Mouse (Mus musculus) MEL (cell line): ENCODE results near the gene Card11. TPM values are rescaled to one million over a fixed set of nuclear protein-coding genes. Genes with fewer than 3 reads are reported as not detected.

Experiments
- DNase-seq: peaks from one replicate; pipeline ENCODE4 v3.0.0; 2011; ENCODE audit warnings: low read depth, low spot score
- H3K27ac ChIP-seq: 2 replicates; pipeline ENCODE4 v1.5.1; 2012; ENCODE audit warnings: low read depth, mild to moderate bottlenecking, control low read depth, low read length, moderate library complexity; ENCODE audit not compliant: control insufficient read depth
- H3K27me3 ChIP-seq, 2 experiments: fragments of 150-350 bp in 1 of 2; sonication (generic) in 1 of 2; 2 replicates each; pipeline ENCODE4 v1.6.1; 2012; ENCODE audit warnings: low read length in 2 of 2, mild to moderate bottlenecking in 2 of 2, improper control_type of control experiment in 1 of 2, moderate library complexity in 1 of 2; ENCODE audit not compliant: insufficient read depth in 2 of 2, control insufficient read depth in 1 of 2
- H3K36me3 ChIP-seq, 2 experiments: 2 replicates each; pipeline ENCODE4 v1.6.1; 2012 to 2014; ENCODE audit warnings: low read length in 2 of 2, improper control_type of control experiment in 1 of 2, inconsistent platforms in 1 of 2, mild to moderate bottlenecking in 1 of 2; ENCODE audit not compliant: insufficient read depth in 2 of 2, control insufficient read depth in 1 of 2
- H3K4me1 ChIP-seq, 2 experiments: fragments of 150-350 bp in 1 of 2; sonication (generic) in 1 of 2; 2 replicates each; pipeline ENCODE4 v1.6.1; 2012; ENCODE audit warnings: low read length in 2 of 2, improper control_type of control experiment in 1 of 2, mild to moderate bottlenecking in 1 of 2; ENCODE audit not compliant: insufficient read depth in 2 of 2, control insufficient read depth in 1 of 2
- H3K4me3 ChIP-seq, 2 experiments: fragments of 150-350 bp in 1 of 2; sonication (generic) in 1 of 2; 2 replicates each; pipeline ENCODE4 v1.5.1; 2012; ENCODE audit warnings: low read depth in 2 of 2, low read length in 2 of 2, mild to moderate bottlenecking in 2 of 2, moderate library complexity in 2 of 2, control low read depth in 1 of 2, improper control_type of control experiment in 1 of 2; ENCODE audit not compliant: control insufficient read depth in 1 of 2, insufficient read depth in 1 of 2
- H3K79me2 ChIP-seq: 2 replicates; pipeline ENCODE4 v1.6.1; 2012; ENCODE audit warnings: mild to moderate bottlenecking, low read length, moderate library complexity; ENCODE audit not compliant: control insufficient read depth, poor library complexity, insufficient read depth
- H3K9ac ChIP-seq: 2 replicates; pipeline ENCODE4 v1.6.1; 2012; ENCODE audit warnings: low read depth, mild to moderate bottlenecking, control low read depth, low read length, moderate library complexity; ENCODE audit not compliant: control insufficient read depth, poor library complexity, severe bottlenecking
- H3K9me3 ChIP-seq: fragments of 150-350 bp; sonication (generic); replicated peaks from 2 replicates; pipeline ENCODE4 v1.6.1; 2012; ENCODE audit warnings: mild to moderate bottlenecking, low read length, improper control_type of control experiment, moderate library complexity; ENCODE audit not compliant: insufficient read depth
- CHD1 ChIP-seq: IDR thresholded peaks from 2 replicates; pipeline ENCODE4 v1.6.1; 2012; ENCODE audit warnings: low read depth, mild to moderate bottlenecking, inconsistent platforms, low read length, improper control_type of control experiment
- CHD2 ChIP-seq: IDR thresholded peaks from 2 replicates; pipeline ENCODE4 v1.6.1; 2011; ENCODE audit warnings: low read length, improper control_type of control experiment
- ELF1 ChIP-seq: IDR thresholded peaks from 2 replicates; pipeline ENCODE4 v1.6.1; 2014; ENCODE audit warnings: low read depth, mild to moderate bottlenecking, inconsistent platforms, low read length, improper control_type of control experiment, moderate library complexity
- EP300 ChIP-seq, 2 experiments: IDR thresholded peaks; 2 replicates each; pipeline ENCODE4 v1.6.1; 2011; ENCODE audit warnings: improper control_type of control experiment in 2 of 2, low read length in 2 of 2, low read depth in 1 of 2, mild to moderate bottlenecking in 1 of 2
- ETS1 ChIP-seq: IDR thresholded peaks from 2 replicates; pipeline ENCODE4 v1.6.1; 2012; ENCODE audit warnings: low read depth, mild to moderate bottlenecking, inconsistent platforms, low read length, improper control_type of control experiment, moderate library complexity
- MAFK ChIP-seq: IDR thresholded peaks from 2 replicates; pipeline ENCODE4 v1.6.1; 2011; ENCODE audit warnings: low read depth, mild to moderate bottlenecking, low read length, improper control_type of control experiment, borderline replicate concordance
- MAZ ChIP-seq: IDR thresholded peaks from 2 replicates; pipeline ENCODE4 v1.6.1; 2012; ENCODE audit warnings: low read depth, mild to moderate bottlenecking, inconsistent platforms, low read length, improper control_type of control experiment
- MEF2A ChIP-seq: IDR thresholded peaks from 2 replicates; pipeline ENCODE4 v1.6.1; 2014; ENCODE audit warnings: low read depth, mild to moderate bottlenecking, inconsistent platforms, low read length, improper control_type of control experiment; ENCODE audit not compliant: poor library complexity, insufficient replicate concordance, severe bottlenecking; ENCODE audit errors: extremely low read depth
- MXI1 ChIP-seq: IDR thresholded peaks from 2 replicates; pipeline ENCODE4 v1.6.1; 2011; ENCODE audit warnings: mild to moderate bottlenecking, low read depth, low read length, improper control_type of control experiment
- MYB ChIP-seq: IDR thresholded peaks from 2 replicates; pipeline ENCODE4 v1.6.1; 2011; ENCODE audit warnings: mild to moderate bottlenecking, low read depth, low read length, improper control_type of control experiment
- MYC ChIP-seq: IDR thresholded peaks from 2 replicates; pipeline ENCODE4 v1.6.1; 2011; ENCODE audit warnings: low read depth, mild to moderate bottlenecking, low read length, improper control_type of control experiment, moderate library complexity
- NELFE ChIP-seq: IDR thresholded peaks from 2 replicates; pipeline ENCODE4 v1.6.1; 2011; ENCODE audit warnings: low read depth, low read length, improper control_type of control experiment
- NRF1 ChIP-seq: IDR thresholded peaks from 2 replicates; pipeline ENCODE4 v1.6.1; 2014; ENCODE audit warnings: low read depth, mild to moderate bottlenecking, inconsistent platforms, low read length, improper control_type of control experiment, moderate library complexity; ENCODE audit not compliant: poor library complexity, insufficient read depth, severe bottlenecking
- POLR2A ChIP-seq, 2 experiments: IDR thresholded peaks; 2 replicates each; pipeline ENCODE4 v1.6.1; 2011 to 2012; ENCODE audit warnings: low read length in 2 of 2, mild to moderate bottlenecking in 2 of 2, control low read depth in 1 of 2, improper control_type of control experiment in 1 of 2, low read depth in 1 of 2, moderate library complexity in 1 of 2; ENCODE audit not compliant: control insufficient read depth in 1 of 2, insufficient read depth in 1 of 2, poor library complexity in 1 of 2
- RAD21 ChIP-seq: IDR thresholded peaks from 2 replicates; pipeline ENCODE4 v1.6.1; 2011; ENCODE audit warnings: mild to moderate bottlenecking, low read depth, low read length, improper control_type of control experiment
- SIN3A ChIP-seq: IDR thresholded peaks from 2 replicates; pipeline ENCODE4 v1.6.1; 2012; ENCODE audit warnings: low read length, improper control_type of control experiment, inconsistent platforms
- TCF12 ChIP-seq: IDR thresholded peaks from 2 replicates; pipeline ENCODE4 v1.6.1; 2014; ENCODE audit warnings: low read depth, mild to moderate bottlenecking, inconsistent platforms, low read length, improper control_type of control experiment, moderate library complexity
- UBTF ChIP-seq: IDR thresholded peaks from 2 replicates; pipeline ENCODE4 v1.6.1; 2012; ENCODE audit warnings: low read depth, mild to moderate bottlenecking, inconsistent platforms, low read length, improper control_type of control experiment, moderate library complexity, borderline replicate concordance; ENCODE audit not compliant: insufficient read depth
- ZC3H11A ChIP-seq: IDR thresholded peaks from 2 replicates; pipeline ENCODE4 v1.6.1; 2012; ENCODE audit warnings: low read depth, mild to moderate bottlenecking, inconsistent platforms, low read length, improper control_type of control experiment
- ZMIZ1 ChIP-seq: IDR thresholded peaks from 2 replicates; pipeline ENCODE4 v1.6.1; 2012; ENCODE audit warnings: low read depth, mild to moderate bottlenecking, inconsistent platforms, low read length, improper control_type of control experiment, moderate library complexity
- ZNF384 ChIP-seq: IDR thresholded peaks from 2 replicates; pipeline ENCODE4 v1.6.1; 2012; ENCODE audit warnings: low read depth, mild to moderate bottlenecking, inconsistent platforms, low read length, improper control_type of control experiment
- polyA plus RNA-seq, 2 experiments: library from polyadenylated mRNA; stranded (reverse) in 1 of 2; unstranded in 1 of 2; fragments of >175 nt in 1 of 2; fragments of >200 nt in 1 of 2; gene quantifications; 2 replicates each; pipeline versions ENCODE4 v1.2.1 to v1.2.4; 2012; ENCODE audit warnings: low replicate concordance in 2 of 2, low read depth in 1 of 2; ENCODE audit not compliant: insufficient read length in 2 of 2, insufficient read depth in 1 of 2, missing spikeins in 1 of 2
- total RNA-seq: library from RNA; depleted of rRNA; stranded (reverse); fragments of 300-350 nt; gene quantifications from 2 replicates; pipeline ENCODE4 v1.2.3, GENCODE M21; 2012

The Card11 gene
- total and polyA plus RNA-seq, 3 experiments, result not detected

- no peaks in the 10 kb centered on the region for H3K9me3 ChIP-seq
- TF ChIP-seq RAD21, result no peak
- TF ChIP-seq POLR2A (IDR thresholded peaks at IDR 0.05; ENCODE audit: control insufficient read depth in 1 of 2, insufficient read depth in 1 of 2, low read depth in 1 of 2, low read length in 2 of 2, poor library complexity in 1 of 2), result no peak
- no peak for TF ChIP-seq ELF1
- TF ChIP-seq MYB, result no peak
- TF ChIP-seq MYC, result no peak
- no peak for TF ChIP-seq SIN3A
- no peak for TF ChIP-seq MAZ
- TF ChIP-seq MEF2A, result no peak
- no peak for TF ChIP-seq UBTF
- no peak for TF ChIP-seq MXI1
- no peak for TF ChIP-seq EP300 (IDR thresholded peaks at IDR 0.05; ENCODE audit: low read depth in 1 of 2, low read length in 2 of 2)
- no peak for TF ChIP-seq ETS1
- no peak for TF ChIP-seq ZC3H11A
- TF ChIP-seq TCF12, result no peak
- no peak for TF ChIP-seq ZNF384
- TF ChIP-seq CHD2, result no peak
- no peak for TF ChIP-seq NRF1
- TF ChIP-seq CHD1, result no peak
- H3K27ac ChIP-seq, result no peak overlapping the region
- H3K79me2 ChIP-seq, result no peaks in the 10 kb centered on the region
- H3K36me3 ChIP-seq, result no peaks in the 10 kb centered on the region
- no peaks in the 10 kb centered on the region for H3K27me3 ChIP-seq
- DNase-seq, result no peak
- H3K9ac ChIP-seq, result no peak overlapping the region
- H3K4me1 ChIP-seq, result no peaks in the 10 kb centered on the region
- no peak overlapping the region for H3K4me3 ChIP-seq
Observed at GRCm38 (mm10) chr5:140872532-140873038, 127.8 kb downstream of the Card11 start.

DNA sequence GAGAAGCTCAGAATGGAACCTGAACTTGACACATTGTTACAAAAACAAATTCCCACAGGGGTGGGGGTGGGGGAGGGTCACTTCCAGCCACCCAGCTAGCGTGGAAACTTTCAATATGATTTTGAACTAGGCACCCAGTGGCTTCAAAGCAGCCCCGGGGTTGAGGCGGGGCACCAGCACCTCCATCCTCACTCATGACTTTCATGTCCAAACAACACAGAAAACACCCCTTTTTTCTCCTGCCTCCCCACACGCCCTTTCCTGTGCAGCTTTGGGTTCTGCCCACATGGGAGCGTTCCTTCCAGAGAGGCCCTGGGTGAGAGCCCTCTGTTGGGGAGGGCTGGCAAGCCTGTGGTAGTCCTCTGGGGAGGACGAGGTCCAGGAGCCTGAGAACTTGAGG lies 129.1 kb downstream of the Card11 start:
- no peak for DNase-seq
- Histone ChIP-seq H3K4me3 (no peak overlapping the region), H3K36me3 (no peaks in the 10 kb centered on the region), H3K9me3 (no peaks in the 10 kb centered on the region), H3K27ac (no peak overlapping the region), H3K4me1 (no peaks in the 10 kb centered on the region), H3K27me3 (no peaks in the 10 kb centered on the region), H3K9ac (no peak overlapping the region), H3K79me2 (no peaks in the 10 kb centered on the region)
- no peak for TF ChIP-seq ZC3H11A
- no peak for TF ChIP-seq MAZ
- no peak for TF ChIP-seq ETS1
- no peak for TF ChIP-seq CHD1
- TF ChIP-seq ZMIZ1, result no peak
- no peak for TF ChIP-seq NELFE
- no peak for TF ChIP-seq MAFK
